Mouse (Mus musculus) activated CD4-positive, CD25-positive, alpha-beta regulatory T cell (primary cell): ENCODE data around the gene Gm6803. TPM values are rescaled to one million over a fixed set of nuclear protein-coding genes. Genes with fewer than 3 reads are reported as not detected.

Experiments used
- polyA plus RNA-seq, 2 experiments: library from polyadenylated mRNA; unstranded; fragments of 100-300 nt; shearing (Covaris generic); gene quantifications; one replicate each; pipeline ENCODE4 v1.2.1; 2017

The Gm6803 gene
- not detected for polyA plus RNA-seq

DNA sequence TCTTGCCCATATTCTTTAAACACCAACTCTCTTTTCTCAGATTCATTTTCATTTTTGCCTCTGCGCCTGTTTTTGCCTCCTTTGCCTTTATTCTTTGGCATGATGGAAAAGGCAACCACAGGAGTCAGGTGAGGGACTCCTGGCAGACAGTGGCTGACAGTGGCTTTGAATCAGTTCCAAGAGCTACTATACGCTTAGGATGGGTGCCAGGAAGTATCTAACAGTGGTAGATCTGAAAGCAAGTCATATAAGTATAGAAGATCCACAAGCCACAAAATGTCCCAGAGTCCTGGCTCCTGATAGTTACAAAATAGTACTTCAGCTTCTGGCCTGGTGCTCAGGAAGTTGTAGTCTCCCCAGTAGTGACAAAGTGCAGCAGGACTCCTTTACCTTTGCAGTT, at the start of gene Gm6803:
TSS of gene Gm6803 (minus strand) at position 101 of the 400 bp plus-strand sequence.

DNA sequence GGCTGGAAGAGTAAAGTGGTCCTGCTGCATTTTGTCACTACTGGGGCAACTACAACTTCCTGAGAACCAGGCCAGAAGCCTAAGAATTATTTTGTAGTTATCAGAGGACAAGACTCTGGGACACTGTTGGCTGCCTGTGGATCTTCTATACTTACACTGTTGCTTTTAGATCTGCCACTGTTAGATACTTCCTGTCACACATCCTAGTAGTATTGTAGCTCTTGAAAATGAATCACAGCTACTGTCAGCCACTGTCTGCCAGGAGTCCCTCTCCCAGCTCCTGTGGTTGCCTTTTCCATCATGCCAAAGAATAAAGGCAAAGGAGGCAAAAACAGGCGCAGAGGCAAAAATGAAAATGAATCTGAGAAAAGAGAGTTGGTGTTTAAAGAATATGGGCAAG, 8.1 kb upstream of the Gm6803 start, which contains the start of gene Gm2056:
TSS of gene Gm2056 (plus strand) at position 301 of the 400 bp plus-strand sequence.

DNA sequence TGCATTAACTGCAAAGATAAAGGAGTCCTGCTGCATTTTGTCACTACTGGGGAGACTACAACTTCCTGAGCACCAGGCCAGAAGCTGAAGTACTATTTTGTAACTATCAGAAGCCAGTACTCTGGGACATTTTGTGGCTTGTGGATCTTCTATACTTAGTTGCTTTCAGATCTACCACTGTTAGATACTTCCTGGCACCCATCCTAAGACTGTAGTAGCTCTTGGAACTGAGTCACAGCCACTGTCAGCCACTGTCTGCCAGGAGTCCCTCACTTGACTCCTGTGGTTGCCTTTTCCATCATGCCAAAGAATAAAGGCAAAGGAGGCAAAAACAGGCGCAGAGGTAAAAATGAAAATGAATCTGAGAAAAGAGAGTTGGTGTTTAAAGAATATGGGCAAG, 7.0 kb downstream of the Gm6803 start, which contains the start of gene Gm2075:
TSS of gene Gm2075 (plus strand) at position 301 of the 400 bp plus-strand sequence.

Other genes with a start within 250 kb of the Gm6803 start
- gene Gm21319, start 243.0 kb downstream of the Gm6803 start, polyA plus RNA-seq, result under 1 TPM in 1 of 2 experiments, not detected in 1; 0.10 TPM
- gene Gm21936, start 223.3 kb downstream of the Gm6803 start, polyA plus RNA-seq, result under 1 TPM in 1 of 2 experiments, not detected in 1; 0.48 TPM
- not detected for gene BB287469, start 202.2 kb downstream of the Gm6803 start, polyA plus RNA-seq
- not detected for gene Gm2001, start 176.4 kb downstream of the Gm6803 start, polyA plus RNA-seq
- not detected for gene Gm2016, start 144.7 kb downstream of the Gm6803 start, polyA plus RNA-seq
- not detected for gene Gm2022, start 123.4 kb downstream of the Gm6803 start, polyA plus RNA-seq
- gene Gm2035, start 98.9 kb downstream of the Gm6803 start, polyA plus RNA-seq, result not detected
- not detected for gene Gm2042, start 64.7 kb downstream of the Gm6803 start, polyA plus RNA-seq
- not detected for gene Gm2075, start 6.9 kb downstream of the Gm6803 start, polyA plus RNA-seq
- not detected for gene Gm2056, start 8.2 kb upstream of the Gm6803 start, polyA plus RNA-seq
- not detected for gene Gm16368, start 64.9 kb upstream of the Gm6803 start, polyA plus RNA-seq
- gene Gm10436, start 163.3 kb upstream of the Gm6803 start, polyA plus RNA-seq, result under 1 TPM in 1 of 2 experiments, not detected in 1; 0.60 TPM
- gene Gm8332, start 231.3 kb upstream of the Gm6803 start, polyA plus RNA-seq, result not detected